Mouse (Mus musculus): ENCODE results near the gene Avl9. TPM values are rescaled to one million over a fixed set of nuclear protein-coding genes. Genes with fewer than 3 reads are reported as not detected.

Avl9 gene
- 20.0 and 20.5 TPM in 2 replicates for total RNA-seq (2021)
- long read RNA-seq, experiment 1, full-length matches to known transcripts: 4 of 6 reads
- long read RNA-seq, experiment 1, partial matches to known transcripts: 1 of 6 reads
- long read RNA-seq, experiment 1, other reads (novel, unspliced or antisense): 1 of 6 reads
- long read RNA-seq, experiment 2, full-length matches to known transcripts: 1 of 2 reads
- long read RNA-seq, experiment 2, partial matches to known transcripts: 1 of 2 reads
- long read RNA-seq, experiment 2, other reads (novel, unspliced or antisense): 0 of 2 reads

GRCm38 (mm10) chr6:56714574-56715269 is at the start of gene Avl9:
Gene Avl9 (plus strand): TSS chr6:56714899.
- DNase-seq: peak; percentile 99

- no peak for DNase-seq
Measured at GRCm38 (mm10) chr6:56688238-56688637, 26.5 kb upstream of the Avl9 start.

- peak; percentile 79 for DNase-seq
Measured at GRCm38 (mm10) chr6:56691205-56691604, 23.5 kb upstream of the Avl9 start.

GRCm38 (mm10) chr6:56692445-56692844 is 22.3 kb upstream of the Avl9 start:
- no peak for DNase-seq

GRCm38 (mm10) chr6:56703931-56704900 is 10.5 kb upstream of the Avl9 start, which contains the start of gene Lsm5:
Gene Lsm5 (minus strand): TSS chr6:56704710.
- peak; percentile 89 for DNase-seq

- no peak for DNase-seq
Measured at GRCm38 (mm10) chr6:56714186-56714573, 519 bp upstream of the Avl9 start.

- DNase-seq: no peak
Measured at GRCm38 (mm10) chr6:56715270-56715666, 569 bp downstream of the Avl9 start.

GRCm38 (mm10) chr6:56719071-56719470 is 4.4 kb downstream of the Avl9 start:
- no peak for DNase-seq

GRCm38 (mm10) chr6:56720877-56721276 is 6.2 kb downstream of the Avl9 start:
- no peak for DNase-seq

GRCm38 (mm10) chr6:56732545-56732944 is 17.8 kb downstream of the Avl9 start:
- no peak for DNase-seq

- peak; percentile 20 for DNase-seq
Measured at GRCm38 (mm10) chr6:56745950-56746543, 31.3 kb downstream of the Avl9 start.

GRCm38 (mm10) chr6:56753719-56754118 is 39.0 kb downstream of the Avl9 start:
- no peak for DNase-seq

- no peak for DNase-seq
Measured at GRCm38 (mm10) chr6:56756117-56756516, 41.4 kb downstream of the Avl9 start.

- DNase-seq: no peak
Measured at GRCm38 (mm10) chr6:56759324-56759723, 44.6 kb downstream of the Avl9 start.

GRCm38 (mm10) chr6:56765265-56765664 is 50.6 kb downstream of the Avl9 start:
- no peak for DNase-seq

GRCm38 (mm10) chr6:56765696-56766095 is 51.0 kb downstream of the Avl9 start:
- no peak for DNase-seq

GRCm38 (mm10) chr6:56775816-56776215 is 61.1 kb downstream of the Avl9 start:
- no peak for DNase-seq

GRCm38 (mm10) chr6:56779636-56780035 is 64.9 kb downstream of the Avl9 start:
- no peak for DNase-seq

- no peak for DNase-seq
Measured at GRCm38 (mm10) chr6:56783561-56784272, 69.0 kb downstream of the Avl9 start.

GRCm38 (mm10) chr6:56785068-56785467 is 70.4 kb downstream of the Avl9 start:
- no peak for DNase-seq

- no peak for DNase-seq
Measured at GRCm38 (mm10) chr6:56787668-56788067, 73.0 kb downstream of the Avl9 start.

GRCm38 (mm10) chr6:56789336-56789735 is 74.6 kb downstream of the Avl9 start:
- DNase-seq: no peak
